Mouse (Mus musculus) MEL-GATA-1-ER (cell line): ENCODE measurements around the gene Tns2.
A peak's percentile ranks its signal among the peaks of the same experiment; 100 is the strongest.

Experiments
- DNase-seq: peaks from one replicate; pipeline ENCODE4 v3.0.0-alpha.2; 2012; ENCODE audit warnings: low read depth; ENCODE audit errors: extremely low read depth

The Tns2 gene

DNA sequence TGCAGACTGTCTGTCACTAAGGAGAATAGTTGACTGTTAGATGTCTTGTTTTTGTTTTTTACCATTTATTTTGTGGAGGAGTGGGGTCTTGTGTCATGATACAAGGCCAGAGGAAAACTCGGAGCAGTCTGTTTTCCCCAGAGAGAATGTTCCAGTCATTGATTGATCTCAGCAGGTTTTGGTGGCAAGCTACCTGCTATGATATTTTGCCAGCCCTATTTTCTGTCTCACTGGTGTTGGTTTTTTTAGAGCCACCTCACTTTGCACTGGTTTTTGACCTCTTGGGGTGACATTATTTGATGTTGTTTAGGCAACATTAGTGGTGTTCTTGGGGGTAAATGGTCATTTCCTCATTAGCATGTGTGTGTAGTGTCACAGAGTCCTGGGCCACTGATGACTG, 8.5 kb upstream of the Tns2 start:
- no peak for DNase-seq

DNA sequence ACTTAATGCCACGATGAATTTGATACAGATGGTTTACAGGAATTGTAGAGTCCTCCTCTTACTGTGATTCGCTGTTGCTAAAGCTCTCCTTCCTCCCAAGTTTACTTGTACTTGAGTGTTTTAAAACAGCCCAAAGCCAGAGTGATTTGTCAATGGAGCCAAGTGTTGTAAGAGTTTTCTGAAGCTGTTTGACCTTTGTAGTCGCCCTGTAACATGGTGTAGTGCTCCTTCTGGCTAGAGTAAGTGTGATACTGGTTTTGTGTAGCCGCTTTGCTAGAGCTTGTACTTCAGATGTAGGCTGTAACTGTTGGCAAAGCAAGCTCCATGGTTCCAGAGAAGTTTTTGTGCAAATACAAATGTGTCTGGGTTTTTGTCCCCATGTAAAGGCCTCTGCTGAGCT, 8.0 kb upstream of the Tns2 start:
- DNase-seq: no peak

DNA sequence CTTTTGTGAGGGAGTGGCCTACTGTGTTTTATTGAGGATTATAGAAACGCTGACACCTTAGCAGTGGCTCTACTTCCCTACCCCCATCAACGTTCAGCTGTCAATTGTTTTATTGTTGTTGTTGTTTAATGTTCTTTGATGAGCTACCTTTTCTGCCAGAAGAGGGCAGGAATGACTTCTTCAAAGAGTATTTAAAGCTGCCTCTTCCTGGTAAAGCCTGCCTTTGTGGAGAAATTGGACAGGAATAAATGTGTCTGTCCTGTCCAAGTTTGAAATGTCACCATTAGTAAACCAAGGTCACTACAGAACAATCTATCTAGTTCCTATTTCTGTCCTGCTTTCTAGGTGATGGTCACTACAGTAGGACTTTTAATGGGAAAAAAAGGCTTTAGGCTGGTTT, 6.1 kb upstream of the Tns2 start:
- no peak for DNase-seq

DNA sequence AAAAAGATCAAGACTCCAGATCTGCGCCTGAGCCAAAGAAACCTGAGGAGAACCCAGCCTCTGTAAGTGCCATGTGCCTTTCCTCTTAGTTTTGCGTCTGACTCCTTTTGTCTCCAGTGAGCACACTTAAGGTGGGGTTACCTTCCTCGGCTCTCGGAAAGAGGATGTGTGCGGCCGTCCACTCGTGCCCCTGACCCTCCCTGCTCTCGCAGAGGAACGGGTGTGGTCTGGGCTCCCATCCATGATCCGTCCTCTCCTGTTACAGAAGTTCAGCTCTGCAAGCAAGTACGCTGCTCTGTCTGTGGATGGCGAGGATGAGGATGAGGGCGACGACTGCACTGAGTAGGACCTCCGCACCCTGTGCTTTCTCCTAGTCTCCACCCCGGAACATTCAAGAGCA, 5.2 kb upstream of the Tns2 start:
- DNase-seq: no peak

DNA sequence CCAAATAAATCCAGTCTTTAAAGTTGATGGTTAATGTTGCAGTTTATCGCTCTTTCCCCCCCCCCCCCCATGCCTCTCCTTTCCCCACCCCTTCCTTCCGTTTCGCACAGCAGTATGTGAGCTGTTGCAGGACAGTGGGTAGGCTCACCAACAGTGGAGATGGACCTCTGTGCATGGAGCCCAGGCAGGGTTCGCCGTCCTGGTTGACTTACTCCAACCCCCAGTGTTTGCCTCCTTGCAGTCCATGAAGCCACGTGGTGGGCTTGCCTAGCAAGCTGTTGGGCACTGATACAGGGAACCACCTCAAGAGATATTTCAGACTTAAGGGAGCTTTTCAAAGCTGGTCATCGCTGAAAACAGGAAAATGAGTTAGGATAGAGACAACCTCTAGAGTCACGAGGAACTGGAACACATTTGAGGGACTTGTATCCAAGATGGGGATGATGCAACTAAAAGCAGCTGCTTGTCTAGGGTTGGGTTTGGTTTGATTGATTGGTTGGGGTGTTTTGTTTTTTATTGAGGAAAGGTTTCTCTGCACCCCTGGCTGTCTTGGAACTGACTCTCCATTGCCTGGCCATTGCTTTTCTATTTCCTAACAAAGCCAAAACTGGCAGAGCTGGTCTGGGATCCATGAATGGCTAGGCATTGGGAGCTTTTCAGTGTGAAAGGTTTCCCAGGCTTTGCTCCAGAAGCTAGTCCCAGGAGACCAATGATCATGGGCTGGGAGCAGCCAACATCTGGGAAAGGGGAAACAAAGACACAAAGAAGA, 2.9 kb upstream of the Tns2 start:
- no peak for DNase-seq

DNA sequence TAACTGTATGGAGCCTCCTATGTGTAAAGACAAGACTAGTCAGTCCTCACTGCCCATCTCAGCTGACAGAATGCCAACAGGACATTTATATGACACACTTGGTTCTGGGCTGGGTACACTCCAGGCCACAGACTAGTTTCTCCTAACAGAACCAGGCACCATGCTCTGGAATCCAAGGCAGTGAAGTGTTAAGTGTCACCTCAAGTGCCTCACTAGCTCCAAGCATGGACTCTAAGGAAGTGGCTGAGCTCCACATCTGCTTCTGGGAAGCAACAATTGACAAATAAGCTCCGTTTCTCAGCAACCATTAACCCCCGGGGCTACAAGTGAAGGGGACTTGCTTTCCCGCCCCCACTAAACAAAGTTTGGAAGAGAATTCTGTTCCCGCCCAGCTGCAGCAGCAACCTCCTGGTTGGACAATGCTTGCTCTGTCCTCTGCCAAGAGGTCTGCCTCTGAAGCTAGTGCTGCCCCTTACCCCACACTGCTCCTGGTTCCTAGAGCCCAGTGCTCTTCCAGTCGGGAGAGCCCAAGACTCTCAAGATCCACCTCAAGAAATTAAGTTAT, 2.1 kb upstream of the Tns2 start:
- no peak for DNase-seq

DNA sequence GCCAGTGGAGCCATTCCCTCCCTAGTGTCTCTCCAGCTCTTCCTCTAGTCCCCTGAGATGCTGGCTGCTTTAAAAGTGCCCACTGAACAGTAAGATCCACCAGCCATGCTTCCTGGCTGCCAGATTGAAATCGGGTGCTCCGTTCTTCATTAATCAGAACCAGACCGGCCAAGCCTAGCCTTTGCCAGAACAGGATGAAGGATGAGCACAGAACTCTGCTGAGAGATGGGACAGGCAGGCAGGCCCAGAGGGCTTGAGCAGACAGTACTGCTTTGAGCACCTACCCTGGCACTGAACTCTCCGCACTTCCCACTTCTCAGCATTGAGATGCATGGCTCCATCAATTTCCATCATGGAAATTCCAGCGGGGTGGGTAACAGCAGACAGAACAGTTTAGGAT, 953 bp upstream of the Tns2 start:
- no peak for DNase-seq

DNA sequence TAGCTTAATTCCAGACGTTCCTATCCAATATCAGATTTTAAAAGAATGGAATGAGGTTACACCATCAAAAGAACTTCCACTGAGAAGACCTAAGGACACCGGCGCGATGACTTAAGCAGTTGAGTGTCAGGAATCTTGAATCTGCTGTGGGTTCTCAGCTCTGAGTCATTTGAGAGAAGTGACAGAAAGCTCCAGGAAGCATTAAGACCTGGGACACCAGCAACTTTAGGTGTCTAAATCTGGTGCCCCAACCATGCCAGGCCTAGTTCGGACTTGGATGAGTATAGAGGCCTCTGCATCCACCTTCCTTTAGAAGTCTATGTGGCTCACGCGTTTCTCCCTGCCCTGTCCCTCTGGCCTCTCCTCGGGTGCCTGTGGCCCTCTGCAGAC, 447 bp upstream of the Tns2 start:
- no peak for DNase-seq

DNA sequence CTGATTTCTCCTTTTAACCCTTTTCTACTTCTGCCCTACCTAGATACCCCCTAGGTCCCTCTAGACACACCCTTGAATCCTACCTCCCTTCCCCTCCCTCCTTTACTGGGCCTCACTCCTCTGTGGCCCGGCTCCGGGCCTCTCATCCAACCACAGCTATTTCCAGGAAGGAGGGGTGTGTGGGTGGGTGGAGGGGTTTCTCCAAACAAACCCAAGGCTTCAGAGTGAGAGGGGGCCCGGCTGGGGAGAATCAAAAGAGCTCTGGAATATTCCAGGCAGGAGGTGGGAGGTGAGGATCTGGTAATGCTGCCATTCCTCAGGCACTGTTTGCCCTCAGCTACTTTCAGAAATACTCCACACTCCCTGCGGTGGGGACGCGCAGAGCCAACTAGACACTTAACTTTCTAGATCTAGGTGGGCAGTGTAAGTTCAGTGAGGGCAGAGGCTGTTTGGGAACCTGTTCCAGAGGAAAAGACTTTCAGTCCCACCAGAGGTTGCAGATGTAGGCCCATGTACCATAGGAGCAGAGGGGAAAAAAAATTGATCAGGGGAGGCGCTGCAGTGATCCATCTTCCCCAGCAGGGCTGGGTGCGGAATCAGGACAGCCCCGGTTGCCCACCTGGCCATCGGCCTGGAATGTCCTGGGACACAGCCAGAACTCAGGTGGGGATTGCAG, 921 bp downstream of the Tns2 start:
- DNase-seq: no peak

DNA sequence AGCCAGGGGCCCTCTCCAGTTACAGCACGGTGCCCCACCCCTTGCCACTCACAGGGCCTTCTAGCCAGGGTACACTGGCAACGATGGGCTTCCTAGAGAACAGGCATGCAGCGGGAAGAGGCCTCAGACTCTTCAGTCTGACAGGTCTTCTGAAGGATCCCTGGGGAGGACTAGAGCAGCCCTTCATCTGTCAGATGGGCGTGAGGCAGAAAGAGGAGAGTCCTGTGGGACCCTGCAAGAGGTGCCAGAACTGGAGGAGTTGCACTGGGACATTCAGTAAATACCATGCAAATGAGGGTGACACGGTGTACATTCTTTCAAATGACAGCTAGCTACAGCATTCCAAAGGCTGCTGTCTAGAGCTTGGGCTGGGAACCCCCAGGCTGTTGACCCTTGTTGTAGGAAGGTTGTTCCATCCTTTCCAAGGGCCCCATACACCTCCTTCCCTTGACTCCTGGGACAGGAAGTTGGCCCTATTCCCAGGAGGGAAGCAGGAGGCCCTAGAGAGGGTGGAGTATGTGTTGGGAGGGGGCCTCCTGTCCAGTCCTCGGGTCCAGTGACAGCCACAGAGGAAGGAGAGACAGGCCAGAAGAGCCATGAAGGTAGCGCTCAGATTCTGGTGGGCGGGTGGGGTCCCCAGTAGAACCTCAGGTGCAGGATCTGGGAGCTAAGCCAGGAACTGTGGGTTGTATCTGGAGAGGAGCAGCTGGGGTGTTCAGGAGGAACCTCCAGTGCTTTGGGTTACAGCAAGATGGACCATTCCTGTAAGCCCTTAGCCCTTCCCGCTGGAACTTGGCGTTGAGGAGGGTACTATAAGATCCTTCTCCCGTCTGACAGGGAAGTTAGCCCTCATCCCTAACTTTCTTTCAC, 1.7 kb downstream of the Tns2 start:
- DNase-seq: no peak

DNA sequence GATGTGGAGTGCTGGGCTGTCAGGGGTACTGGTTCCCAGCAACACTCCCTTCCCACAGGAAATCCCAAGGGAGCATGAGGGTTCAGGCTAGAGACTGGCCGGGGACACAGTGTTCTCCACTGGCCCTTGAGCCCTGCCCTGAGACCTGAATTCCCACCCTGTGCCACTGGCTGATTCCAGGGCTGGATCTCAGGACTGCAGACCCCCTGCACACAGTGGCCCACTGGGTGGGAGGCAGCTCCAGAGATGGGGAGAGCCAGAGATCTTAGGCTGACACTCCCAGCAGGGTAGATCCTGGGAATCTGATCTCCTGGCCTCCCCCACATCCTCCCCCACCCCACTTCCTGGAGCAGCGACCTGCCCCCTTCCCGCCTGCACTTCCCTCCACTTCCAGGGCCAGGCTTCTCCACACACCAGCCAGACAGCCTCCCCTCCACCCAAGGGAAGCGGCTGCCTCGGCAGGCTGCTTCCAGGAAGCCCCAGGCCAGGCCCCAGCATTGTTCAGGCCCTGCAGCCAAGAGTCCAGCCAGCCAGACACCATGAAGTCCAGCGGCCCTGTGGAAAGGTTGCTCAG, 2.4 kb downstream of the Tns2 start:
- DNase-seq: no peak

DNA sequence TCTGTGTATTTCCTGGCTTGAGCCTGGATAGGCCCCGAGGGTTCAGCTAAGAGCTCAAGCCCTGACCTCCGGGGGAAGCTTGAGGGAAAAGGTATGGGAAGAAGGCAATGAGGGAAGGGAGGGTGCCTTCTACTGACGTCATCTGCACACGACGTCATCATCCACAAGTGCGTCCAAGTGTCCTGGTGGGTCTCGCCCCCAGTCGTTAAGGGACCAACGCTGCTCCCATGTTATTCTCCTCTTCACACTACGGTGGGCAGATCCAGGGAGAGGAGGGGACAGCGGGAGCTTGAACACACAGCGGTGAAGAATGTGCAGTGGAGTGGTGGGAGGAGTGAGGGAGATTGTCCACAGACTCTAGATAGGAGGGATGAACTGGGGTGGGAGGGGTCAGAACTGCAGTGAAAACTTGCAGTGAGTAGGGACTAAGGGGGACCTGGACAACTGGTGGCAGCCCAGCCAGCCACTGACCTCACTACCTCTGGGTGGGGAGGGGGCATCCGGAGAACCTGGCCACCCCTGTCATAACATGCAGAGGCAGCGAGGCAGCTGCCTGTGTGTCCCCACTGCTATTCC, 3.2 kb downstream of the Tns2 start:
- DNase-seq: no peak

DNA sequence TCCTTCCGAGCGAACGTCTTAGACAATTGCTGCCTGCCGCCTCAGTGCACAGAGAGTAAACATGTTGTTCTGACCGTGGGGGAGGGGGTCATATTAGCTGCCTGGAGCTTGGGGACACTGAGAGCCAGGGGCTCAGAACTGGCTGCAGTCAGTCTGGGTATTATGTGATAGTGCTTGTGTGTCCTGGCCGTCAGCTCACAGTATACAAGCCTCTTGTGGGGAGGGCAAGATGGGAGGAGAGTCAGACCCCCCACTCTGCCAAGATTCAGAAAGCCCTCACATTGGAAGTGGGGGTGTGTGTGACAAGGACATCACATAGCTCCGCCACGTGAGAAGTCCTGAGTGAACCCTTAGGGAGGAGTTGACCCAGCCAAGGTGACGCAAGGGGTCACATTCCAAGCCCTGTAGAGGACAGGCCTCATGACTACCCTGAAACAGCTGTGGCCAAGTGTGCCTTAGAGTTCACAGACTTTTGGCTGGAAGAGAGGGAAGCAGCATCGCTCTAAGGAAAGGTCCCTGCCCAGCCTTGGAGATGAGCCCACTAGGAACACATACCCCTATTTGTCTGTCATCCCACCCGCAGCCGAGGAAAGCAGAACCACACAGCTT, 3.8 kb downstream of the Tns2 start:
- no peak for DNase-seq

DNA sequence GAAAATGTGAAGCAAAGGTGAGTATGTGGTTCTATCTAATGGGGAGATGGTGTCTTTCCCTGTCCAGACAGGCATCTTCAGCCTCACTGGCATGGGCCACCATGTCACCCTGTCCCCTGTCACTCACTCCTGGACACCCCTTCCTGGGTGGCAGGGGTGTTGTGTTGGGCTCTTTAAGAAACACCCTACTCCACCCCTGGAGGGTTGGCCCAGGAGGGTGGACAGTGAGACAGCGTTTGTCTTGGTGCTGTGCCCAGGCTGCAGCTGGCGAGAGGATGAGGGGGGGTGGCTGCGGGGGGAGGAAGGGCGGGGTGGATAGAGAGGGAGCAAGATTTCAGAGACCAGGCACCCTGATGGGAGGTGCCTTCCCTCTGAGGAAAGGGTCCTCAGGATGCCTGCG, 5.1 kb downstream of the Tns2 start:
- DNase-seq: no peak

DNA sequence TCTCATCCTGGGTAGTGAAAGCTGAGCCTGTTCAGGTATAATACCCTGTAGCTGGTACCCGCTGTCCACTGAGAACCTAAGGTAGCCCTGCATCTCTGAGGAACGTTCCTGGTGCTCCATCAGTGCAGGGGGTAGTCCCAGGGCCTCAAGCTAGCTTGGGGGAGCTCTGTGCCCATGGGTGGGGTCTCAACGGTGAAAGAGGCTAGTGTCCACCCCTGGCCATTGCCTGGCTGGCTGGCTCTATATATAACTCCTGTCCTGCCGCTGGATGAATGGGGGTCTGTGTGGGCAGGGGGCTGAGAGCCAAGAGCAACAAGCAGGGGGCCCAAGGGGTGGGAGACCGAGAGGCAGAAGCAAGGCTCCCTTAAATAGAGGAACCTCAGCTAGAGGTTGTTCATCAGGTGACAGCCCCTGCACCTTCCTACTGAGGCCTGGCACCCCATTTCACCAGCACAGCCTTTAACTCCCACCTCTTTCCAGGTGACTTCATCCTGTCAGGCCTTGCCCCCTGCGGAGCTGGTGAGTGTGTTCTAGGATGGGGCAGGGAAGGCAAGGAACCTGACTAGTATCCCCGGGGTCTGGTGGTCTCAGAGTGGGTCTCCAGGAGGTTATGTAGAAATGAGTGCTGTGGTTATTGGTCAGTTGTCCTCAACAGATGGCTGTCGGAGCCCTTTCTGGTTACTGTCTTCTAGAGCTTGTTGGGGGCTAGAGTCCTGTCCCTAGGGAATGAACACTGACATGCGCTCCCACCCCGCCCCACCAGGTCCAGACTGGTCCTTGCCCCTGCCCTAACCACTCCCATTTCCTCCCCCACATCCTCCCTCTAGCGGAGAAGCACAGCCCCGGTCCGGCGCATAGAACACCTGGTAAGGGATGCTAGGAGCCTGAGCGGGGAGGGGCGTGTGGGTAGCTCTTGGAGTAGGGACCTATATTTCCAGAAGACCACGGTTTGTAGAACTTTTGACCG, 5.8 kb downstream of the Tns2 start:
- DNase-seq: no peak

DNA sequence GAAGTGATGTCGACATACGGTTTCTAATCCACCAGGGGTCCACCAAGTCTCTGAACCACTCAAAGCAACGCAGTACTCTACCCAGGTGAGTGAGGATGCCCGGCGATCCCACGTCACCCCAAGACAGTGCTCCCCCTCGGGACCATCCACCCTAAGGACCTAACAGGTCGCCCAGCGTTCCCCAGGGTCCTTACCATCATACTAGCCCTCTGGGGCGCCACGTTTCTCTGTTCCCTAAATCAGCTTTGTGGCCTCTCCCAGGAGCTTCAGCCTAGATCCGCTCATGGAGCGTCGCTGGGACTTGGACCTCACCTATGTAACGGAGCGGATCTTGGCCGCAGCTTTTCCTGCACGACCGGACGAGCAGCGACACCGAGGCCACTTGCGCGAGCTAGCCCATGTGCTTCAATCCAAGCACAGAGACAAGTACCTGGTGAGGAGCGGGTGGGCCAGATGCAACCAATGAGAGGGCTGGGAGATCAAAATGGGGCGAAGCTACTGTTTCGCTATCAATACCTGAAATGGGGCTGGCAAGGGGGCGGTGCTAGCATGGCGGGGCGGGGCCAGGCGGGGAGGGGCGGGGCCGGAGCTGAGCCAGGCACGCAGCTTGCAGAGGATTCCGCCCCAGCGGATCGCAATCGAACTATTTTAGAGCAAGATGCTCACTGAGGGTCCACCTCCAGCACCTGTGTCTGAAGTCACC, 6.7 kb downstream of the Tns2 start:
- DNase-seq: no peak

DNA sequence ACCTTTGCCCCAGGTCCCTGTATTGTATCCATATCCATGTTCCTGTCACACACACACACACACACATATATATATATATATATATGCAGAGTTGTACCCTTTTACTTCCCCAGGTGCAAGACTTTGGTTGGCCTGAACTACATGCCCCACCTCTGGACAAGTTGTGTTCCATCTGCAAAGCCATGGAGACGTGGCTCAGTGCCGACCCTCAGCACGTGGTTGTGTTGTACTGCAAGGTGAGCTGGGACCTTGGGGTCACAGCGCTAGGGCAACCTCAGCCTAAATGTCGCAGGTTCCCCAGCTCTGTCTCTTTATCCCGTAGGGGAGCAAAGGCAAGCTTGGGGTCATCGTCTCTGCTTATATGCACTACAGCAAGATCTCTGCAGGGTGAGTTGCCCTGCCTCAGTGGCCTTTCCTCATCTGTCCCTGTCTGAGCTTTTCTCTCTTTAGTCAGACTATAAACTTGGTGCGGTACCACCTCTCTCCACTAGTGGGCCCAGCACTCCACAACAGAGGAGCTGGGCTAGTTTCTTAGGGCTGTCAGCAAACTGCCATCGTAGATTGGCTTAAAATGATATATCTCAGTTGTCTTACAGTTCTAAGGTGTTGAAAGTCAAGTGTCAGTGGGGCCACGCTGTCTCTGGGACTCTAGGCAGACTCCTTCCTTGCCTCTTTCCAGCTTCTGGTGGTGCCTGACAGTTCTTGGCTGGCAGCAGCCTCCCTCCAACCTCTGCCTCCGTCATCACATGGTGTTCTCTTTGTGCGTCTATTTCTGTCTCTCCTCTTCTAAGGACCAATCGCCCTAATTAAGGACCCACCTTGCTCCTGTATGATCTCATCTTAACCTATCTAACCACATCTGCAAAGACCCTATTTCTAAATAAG, 7.7 kb downstream of the Tns2 start:
- DNase-seq: peak; percentile 79
